Mouse (Mus musculus) retina, adult 2 months (tissue): ENCODE data around the gene Acadl.

ENCODE experiments used
- DNase-seq: peaks from one replicate; pipeline ENCODE4 v3.0.0-alpha.2; 2012; ENCODE audit warnings: low read depth, low spot score

Gene Acadl

GRCm38 (mm10) chr1:66839135-66839534, 23.9 kb downstream of the Acadl start:
- DNase-seq = no peak

DNA sequence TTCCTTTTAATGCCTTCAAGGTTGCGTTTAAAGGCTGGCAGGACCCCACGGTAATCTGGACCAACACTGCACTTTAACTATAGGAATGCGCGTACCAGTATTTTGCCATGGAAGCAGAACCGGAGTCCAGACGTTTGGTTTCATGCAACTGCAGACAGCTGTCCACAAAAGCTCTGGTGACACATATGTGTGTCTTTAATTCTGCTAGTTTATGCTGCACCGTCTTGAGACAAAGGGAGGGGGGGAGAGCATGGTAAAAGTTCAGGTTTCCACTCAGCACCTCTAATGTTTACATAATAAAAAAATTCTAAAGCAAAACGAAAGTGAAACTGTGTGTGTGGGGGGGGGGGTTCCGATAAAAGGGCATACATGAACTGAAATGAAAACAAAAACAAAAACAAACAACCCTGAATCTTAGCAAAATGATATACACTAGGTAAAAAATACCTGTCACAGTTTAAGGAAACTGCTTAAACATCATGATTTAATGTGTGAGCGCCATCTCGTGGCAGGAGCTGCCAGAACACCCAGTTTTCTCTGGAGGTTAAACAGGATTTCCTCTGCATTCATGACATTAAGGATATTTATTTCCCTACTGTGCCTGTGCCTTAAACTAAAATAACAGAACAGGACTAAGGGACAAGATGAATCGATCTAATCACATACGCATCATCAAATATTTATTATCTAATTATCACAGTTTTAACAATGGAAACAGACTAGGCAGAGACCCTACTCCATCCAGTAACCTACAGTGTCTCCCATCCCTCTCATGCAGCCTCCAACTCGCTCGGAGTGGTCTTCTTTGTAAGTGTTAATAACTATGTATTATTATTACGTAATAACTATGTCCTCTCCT, 24.7 kb downstream of the Acadl start:
- peak; percentile 61 for DNase-seq

GRCm38 (mm10) chr1:66837207-66837606, 25.9 kb downstream of the Acadl start:
- no peak for DNase-seq

DNA sequence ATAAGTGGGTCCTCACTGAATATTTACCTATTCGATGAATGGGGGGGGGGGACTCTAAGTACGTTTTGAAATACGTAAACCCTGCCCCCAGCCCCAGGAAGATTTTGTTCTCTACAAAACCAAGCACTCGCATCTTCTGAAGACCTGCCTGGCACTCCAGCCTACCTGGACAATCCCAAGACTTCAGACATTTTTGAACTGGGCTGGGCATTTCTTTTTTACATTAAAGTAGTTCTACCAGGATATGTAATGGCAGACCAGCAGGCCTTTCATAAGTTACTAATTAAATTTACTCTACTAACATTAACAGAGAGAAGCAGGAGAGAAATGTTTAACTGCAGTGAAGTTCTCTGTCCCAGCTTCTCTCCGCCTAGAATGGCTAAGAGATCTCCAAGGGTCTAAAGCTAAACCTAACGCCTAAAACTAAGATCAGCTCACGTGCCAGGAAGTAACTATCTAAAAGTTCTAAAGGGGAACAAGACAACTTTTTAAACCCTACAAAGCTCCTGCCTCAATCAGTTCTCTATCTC, 30.4 kb downstream of the Acadl start:
- no peak for DNase-seq

GRCm38 (mm10) chr1:66831824-66832600, 31.1 kb downstream of the Acadl start:
- no peak for DNase-seq

DNA sequence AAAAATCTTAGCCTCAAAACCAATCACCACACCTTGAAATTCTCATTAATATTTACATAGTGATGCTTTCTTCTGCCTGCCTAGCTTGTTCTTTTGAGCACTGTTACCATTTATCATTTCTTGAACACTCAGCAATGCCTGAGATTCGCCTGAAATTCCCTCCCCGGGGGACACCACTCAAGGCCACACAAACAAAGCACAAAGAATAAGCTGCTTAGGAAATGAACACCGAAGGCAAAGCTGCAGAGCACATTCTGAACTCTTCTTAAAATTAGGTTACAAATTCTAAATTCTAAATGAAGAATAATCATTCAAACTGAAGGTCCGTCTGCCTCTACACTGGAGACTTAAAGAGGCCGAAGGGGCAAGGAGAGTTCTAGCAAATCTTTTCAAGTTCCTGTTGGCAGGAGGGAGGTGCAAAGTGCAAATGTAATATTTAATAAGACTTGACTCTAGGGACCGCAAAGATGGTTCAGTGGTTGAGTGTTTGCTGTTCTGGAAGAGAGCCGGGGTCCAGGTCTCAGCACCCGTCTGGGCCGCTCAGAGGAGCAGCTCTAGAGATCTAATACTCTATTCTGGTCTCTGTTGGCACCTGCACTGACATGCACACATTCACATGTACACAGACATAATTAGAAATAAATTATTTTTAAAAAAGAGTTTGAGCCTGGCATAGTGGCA, 33.5 kb downstream of the Acadl start:
- no peak for DNase-seq

DNA sequence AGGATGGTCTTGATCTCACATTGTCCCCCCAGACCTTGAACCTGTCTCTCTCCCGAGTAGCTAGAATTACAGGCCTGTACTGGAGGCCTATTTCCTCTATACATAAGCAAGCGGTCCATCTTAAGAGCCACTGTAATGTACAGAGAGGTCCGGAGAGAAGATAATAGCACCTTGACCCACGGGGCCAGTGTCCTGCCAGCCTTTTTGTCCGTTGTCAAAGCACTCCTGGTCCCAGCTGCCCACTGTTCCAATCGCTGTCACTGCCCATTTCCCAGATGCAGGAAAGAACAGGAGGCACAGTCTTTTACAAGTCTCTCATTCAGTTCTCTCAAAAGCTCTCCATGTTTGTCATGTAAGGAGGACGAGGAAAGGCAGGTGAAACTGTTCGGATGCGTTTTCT, 41.1 kb downstream of the Acadl start:
- no peak for DNase-seq

- no peak for DNase-seq
Measured at GRCm38 (mm10) chr1:66820241-66820640, 42.8 kb downstream of the Acadl start.

GRCm38 (mm10) chr1:66817865-66818315, 45.2 kb downstream of the Acadl start:
- DNase-seq = no peak

- peak; percentile 89 for DNase-seq
Measured at GRCm38 (mm10) chr1:66817453-66817839, 45.6 kb downstream of the Acadl start, which contains the start of gene Kansl1l. Kansl1l (minus strand) TSS chr1:66817562.

GRCm38 (mm10) chr1:66816837-66817452, 46.1 kb downstream of the Acadl start:
- peak; percentile 92 for DNase-seq

- DNase-seq = no peak
Measured at GRCm38 (mm10) chr1:66815941-66816777, 46.9 kb downstream of the Acadl start.

DNA sequence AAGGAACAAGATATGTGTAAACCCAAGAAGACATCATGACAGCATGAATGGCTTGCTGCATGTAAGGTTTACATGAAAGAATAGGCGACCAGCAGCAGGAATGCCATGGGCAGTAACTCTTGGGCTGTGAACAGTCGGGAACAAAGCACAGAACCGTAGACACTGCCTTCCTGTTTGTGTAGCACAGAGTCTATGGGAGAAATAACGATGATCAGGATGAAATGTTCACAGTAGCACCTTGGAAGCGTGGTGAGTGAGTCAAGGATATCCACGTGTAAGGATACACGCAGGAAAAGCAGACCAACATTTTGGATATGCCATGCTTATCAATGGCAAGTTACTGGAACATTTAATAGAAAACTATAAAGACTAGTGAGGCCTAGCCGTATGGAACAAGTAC, 48.3 kb downstream of the Acadl start:
- DNase-seq = no peak

- no peak for DNase-seq
Measured at GRCm38 (mm10) chr1:66813191-66813590, 49.9 kb downstream of the Acadl start.

DNA sequence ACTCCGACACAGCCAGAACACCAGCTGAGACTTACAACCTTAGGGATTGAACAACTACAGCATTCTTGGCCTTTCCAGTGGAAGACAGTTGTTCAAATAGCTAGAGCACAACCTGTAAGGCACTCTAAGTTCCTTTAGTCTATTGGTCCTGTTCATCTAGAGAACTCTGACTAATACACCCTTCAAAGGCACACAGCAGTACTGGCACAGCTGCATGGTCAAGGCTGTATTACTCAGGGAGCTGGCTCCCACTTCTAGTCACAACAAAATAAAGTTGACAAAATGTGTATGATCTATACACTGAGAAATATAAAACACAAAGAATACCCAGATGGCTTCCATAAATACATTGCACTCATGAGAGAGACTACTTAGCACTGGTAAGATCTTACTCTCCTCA, 56.3 kb downstream of the Acadl start:
- no peak for DNase-seq

DNA sequence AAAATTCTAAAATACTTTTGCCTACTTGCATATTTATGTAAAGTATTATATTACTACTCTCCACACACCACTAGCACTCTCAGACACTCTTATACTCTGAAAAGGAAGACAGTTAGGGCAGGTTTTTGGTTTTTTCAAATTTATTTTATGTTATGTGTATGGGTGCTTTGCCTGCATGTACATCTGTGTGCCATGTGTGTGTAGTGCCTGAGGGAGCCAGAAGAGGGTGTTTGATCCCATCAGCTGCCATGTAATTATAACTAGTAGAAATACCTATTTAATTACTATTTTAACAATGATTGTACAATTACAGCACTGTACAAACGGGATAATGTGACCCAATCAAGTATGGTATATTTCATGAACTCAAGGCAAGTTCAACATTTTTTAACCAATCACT, 57.7 kb downstream of the Acadl start:
- DNase-seq = no peak

DNA sequence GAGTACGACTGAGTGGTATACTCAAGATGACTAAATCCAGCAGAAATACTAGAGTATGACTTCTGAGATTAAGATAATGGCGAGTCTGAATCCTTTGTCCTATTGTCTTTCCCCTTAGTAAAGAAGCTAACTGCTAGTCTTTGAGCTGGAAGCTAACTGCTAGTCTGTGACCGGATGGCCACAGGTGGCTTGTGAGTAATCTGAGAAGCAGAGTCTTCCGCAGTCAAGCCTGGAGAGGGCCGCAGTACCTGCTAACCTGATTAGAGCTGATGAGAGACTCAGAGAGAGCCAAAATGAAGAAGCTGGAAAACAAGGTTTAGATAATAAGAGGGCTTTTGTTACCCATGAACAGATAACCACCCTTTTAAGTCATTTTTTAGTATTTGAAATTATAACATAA, 58.4 kb downstream of the Acadl start:
- no peak for DNase-seq

GRCm38 (mm10) chr1:66797962-66798361, 65.1 kb downstream of the Acadl start:
- no peak for DNase-seq

DNA sequence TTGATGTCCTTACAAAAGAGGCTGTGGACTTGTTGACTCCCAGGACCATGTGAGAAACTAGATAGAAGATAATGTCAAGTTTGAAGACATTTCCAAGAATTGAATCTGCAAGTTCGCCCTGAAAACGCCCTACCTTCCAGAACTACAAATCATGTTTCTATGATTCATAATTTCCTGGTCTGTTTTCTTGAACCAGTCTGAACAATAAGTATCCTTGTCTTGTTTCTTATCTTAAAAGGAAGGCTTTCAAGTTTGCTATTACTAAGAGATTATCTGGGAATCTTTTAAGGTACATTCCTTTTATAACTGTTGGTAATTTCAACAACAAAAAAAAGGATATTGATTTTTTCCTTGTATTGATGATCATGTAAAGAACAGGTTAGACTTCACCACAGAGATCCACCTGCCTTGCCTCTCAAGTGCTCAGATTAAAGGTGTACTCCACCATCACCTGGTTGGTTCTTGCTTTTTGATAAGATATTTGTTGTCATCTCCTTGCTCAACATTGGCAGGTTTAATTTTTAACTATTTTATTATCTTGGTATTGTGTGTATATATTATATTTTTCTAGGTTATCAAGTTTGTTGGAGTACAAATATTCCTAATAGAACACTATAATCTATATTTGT, 70.1 kb downstream of the Acadl start:
- DNase-seq = no peak

DNA sequence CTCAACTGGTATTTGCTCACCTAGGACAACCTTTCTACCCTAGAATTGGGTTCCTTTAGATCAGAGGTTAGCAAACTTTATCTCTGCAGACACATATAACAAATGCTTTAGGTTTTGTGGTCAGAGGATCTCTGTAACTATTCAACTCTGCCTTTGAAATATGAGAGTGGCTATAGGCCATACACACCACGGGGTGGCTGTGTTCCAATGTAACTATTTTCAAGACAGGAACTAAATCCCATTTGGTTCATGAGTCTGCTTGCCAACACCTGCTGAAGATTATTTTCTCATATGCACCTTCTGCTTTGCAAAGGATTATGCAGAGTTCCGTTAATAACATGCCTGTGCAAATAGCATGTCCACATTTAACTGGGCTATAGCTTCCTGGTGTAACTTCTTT, 80.8 kb downstream of the Acadl start:
- no peak for DNase-seq
